Mouse (Mus musculus) spleen, adult 18-20 months (tissue): ENCODE results near the gene Med29.

Experiments
- DNase-seq, 2 experiments: peaks; one replicate each; pipeline ENCODE4 v3.0.0; 2022; ENCODE audit warnings: mixed read lengths in 2 of 2

The Med29 gene

GRCm38 (mm10) chr7:28375176-28375921 lies 17.2 kb downstream of the Med29 start:
- DNase-seq: peak; percentile 93 to 94

DNA sequence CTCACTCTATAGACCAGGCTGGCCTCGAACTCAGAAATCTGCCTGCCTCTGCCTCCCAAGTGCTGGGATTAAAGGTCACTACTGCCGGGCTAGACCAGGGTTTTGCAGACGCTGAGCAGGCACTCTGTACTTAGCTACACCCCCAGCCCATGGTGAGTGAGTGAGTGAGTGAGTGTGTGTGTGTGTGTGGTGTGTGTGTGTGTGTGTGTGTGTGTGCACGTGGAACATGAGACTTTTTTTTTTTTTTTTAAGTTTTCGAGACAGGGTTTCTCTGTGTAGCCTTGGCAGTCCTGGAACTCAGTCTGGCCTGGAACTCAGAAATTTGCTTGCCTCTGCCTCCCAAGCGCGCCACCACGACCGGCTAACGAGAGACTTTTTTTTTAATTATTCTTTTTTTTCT lies 17.9 kb downstream of the Med29 start:
- no peak for DNase-seq

DNA sequence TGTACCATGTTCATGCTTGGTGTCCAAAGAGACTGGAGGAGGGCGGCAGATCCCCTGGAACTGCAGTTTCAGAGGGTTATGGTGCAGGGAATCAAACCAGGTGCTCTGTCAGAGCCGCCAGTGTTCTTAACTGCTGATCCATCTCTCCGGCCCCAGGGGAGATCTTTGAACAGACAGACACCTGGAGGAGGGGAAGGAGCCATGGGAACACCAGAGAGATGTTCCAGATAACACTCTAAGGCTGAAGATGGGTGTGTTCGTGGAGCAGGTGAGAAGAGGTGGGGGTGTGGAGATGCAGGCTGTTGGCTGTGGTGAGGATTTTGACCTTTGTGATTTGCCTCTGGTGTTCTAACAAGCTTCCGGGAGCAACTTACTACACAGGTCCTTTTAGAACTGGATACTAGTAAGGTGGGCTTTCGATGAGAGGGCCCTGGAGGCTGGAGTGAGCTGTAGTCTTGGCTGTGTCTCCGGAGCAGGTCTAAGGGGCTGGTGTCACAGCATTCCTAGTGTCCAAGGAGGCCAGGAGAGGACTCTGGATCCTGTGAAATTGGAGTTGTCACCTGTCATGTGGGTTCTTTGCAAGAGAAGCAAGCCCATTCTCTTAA lies 18.5 kb downstream of the Med29 start:
- no peak for DNase-seq

- DNase-seq: peak in 1 of 2 experiments; percentile 71
Observed at GRCm38 (mm10) chr7:28373131-28373581, 19.4 kb downstream of the Med29 start.

DNA sequence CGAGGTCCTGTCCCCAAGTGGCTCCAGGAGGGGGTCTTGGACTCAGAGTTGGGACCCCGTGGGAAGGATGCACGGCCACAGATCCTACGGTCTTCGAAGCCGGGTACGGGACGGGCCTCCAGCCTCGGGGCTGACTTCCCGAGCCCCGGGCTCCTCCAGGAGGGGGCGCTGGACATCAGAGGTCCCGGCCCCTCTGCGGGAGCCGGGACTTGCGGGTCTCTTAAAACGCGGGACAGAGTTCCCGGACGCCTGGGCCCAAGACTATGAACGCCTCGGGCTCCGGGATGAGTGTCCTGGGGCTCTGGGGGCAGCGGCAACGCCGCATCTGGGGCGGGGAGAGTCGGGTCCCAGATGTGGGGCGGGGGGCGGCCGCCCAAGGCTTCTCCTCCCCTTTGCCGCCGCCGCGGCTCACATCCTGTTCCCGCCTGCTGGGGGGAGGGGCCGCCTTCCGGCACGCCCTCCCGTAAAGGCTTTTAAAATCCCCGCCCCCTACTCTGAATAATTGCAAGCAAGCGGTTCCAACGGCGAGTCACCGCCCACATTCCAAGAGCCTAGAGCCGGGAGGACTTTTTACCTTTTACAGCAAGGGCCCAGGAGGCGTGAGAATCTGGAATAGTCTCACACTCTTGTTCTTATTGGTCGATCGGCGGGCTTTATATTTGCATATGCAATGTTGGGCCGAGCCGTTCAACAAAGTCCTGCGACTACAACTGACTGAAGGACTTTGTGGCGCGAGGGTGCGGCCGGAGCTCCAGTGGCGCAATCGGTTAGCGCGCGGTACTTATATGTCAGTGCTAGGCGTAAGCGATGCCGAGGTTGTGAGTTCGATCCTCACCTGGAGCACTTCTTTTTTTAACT lies 20.0 kb downstream of the Med29 start, which contains the start of gene Plekhg2:
TSS of gene Plekhg2 (minus strand) at position 349 of the 858 bp plus-strand sequence.
- peak; percentile 96 to 97 for DNase-seq

- peak; percentile 73 for DNase-seq
Observed at GRCm38 (mm10) chr7:28371514-28371989, 21.0 kb downstream of the Med29 start.

GRCm38 (mm10) chr7:28370977-28371513 lies 21.5 kb downstream of the Med29 start:
- DNase-seq: no peak

GRCm38 (mm10) chr7:28370051-28370450 lies 22.5 kb downstream of the Med29 start:
- no peak for DNase-seq

DNA sequence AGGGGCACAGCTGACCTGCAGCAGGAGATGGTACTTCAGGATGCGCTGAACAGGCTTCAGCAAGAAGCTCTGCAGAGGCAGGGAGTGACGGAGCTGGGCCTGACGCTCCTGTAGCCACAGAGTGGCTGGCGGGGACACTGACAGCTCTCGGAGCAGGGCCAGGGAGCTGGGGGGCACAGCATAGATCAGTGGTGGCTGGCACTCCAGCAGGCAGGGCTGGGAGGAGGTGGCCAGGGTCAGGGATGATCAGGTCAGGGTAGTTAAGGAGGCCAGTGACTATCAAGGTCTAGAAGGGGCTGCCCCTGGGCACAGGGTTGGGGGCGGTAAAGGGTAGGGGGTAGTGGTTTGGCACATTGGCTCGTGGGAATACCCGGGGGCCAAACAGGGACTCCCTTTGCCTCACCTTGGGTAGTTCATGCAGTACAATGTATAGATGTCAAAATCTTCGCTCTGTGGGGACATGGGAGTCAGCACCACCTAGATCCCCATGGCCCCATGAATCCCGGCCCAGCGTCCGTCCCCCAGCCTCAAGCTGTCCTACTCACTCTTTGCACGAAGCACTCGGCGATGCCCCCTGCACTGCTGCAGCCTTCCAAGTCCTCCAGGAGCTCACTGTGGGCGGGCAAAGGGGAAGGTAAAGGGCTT lies 24.1 kb downstream of the Med29 start:
- no peak for DNase-seq

GRCm38 (mm10) chr7:28367663-28368275 lies 24.7 kb downstream of the Med29 start:
- DNase-seq: no peak

GRCm38 (mm10) chr7:28362441-28363060 lies 30.0 kb downstream of the Med29 start:
- no peak for DNase-seq

DNA sequence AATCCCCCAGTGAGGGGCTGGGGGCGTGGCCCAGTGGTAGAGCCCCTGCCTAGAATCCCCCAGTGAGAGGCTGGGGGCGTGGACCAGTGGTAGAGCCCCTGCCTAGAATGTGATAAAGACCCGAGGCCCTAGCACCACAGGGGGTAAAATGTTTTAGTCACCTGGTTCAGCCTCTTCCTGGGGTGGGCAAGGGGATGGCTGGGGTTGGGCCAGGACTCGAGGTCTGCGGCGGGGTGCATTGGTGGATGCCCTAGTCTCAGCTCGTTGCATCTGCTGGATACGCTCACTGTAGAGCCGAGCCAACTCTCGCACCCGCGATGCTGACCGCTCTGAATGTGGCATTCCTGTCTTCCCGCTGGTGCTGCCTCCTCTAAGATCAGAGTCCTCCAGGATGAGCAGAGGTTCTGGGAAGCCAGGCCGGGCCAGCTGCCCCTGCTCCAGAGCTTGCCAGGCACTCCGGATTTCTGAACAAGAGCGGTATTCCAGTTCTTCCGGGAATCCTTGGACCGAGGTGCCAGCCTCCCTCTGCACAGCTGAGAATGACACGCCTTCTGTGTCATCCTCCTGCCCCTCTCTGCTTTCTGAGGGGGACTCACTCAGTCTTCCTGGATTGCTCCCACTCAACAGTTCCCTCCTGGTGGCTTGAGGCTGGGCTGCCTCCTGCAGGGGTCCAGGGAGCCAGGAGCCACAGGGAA lies 30.7 kb downstream of the Med29 start:
- no peak for DNase-seq

DNA sequence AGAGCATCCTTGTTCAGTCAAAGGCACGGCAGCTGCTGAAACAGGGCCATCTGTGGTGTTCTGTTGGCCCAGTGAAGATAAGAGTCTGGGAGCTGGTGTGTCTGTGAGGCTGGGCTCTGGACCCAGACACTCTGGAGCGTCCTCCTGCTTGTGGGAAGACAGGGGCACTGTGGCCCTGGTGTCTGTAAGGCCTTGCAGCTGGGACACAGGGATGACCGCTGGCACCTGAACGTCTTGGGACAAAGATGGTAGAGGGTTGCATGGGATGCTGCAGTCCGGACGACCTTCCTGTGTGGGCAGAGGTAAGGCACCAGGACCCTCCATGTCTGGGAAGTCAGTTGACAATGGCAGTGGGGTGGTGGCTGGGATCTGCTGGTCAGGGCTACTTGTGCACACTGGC lies 32.2 kb downstream of the Med29 start:
- no peak for DNase-seq

DNA sequence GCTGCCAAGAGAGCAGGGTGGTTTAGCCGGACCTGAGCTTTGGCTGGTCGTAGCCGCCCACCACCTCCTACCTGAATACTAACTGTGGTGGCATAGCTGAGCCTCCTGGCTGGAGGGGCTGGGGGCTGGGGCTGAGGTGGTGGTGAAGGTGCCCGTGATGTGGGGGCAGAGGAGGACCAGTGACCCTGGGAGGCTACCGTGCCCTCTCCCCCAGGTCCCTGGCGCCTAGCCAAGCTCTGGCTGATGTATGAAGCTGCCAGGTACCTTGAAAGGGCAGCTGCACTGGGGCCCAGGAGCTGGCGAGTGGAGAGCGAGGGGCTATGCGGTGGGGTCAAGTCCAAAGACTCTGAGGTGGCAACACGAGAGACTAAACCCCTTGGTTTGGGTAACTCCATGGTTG lies 32.7 kb downstream of the Med29 start:
- DNase-seq: no peak

DNA sequence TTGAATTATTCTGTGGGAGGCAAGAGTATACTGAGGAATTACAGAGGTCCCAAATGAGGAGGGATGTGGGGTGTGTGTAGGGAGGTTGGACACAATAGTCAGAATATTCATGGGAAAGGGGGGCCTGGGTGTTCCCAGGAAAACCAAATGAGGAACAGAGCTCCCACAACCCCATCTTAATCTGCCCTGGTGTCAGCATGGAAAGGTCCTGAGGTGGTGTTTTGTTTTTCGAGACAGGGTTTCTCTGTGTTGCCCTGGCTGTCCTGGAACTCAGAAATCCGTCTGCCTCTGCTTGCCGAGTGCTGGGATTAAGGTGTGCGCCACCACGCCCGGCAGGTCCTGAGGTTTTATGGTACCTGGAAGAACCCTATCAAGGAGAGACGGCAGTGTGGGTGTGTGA lies 34.1 kb downstream of the Med29 start:
- no peak for DNase-seq

DNA sequence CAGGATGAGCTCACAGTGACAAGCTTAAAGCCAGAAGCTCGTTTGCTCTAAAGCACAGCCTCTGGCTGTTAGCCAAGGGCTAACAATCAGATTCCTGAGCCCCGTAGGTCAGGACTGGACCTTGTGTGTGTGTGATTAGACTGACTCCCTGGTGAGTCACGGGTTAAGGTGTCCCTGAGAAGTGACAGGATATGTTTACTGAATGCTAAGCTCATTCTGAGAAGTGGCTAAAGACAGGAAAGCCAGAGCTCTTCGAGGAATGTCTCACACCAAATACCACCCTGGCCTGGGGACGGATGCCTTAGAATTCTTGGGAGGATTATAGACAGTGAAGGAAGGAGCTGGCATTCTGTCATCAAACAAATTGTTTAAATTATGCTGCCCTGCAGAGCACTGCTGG lies 34.5 kb downstream of the Med29 start:
- no peak for DNase-seq

DNA sequence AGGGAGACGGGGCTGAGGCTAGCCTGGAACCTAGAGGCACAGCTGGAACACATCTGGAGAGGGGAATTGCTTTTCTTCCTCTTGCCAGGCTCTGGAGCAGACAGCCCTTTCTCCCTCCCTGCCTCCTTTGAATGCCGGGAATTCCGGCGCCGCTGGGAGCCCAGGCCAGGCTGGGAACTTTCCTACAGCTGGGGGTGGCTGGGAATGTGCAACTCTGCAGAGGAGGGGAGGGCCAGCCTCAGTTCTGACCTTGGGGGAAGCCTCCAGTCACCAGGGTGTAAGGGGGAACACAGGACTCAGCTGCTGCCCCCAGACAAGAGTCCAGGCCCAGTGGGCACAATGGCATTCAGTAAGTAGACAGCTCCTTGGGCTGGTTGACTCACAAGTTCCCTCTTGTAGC lies 35.5 kb downstream of the Med29 start:
- DNase-seq: no peak

GRCm38 (mm10) chr7:28355221-28355620 lies 37.3 kb downstream of the Med29 start:
- peak in 1 of 2 experiments; percentile 23 for DNase-seq

DNA sequence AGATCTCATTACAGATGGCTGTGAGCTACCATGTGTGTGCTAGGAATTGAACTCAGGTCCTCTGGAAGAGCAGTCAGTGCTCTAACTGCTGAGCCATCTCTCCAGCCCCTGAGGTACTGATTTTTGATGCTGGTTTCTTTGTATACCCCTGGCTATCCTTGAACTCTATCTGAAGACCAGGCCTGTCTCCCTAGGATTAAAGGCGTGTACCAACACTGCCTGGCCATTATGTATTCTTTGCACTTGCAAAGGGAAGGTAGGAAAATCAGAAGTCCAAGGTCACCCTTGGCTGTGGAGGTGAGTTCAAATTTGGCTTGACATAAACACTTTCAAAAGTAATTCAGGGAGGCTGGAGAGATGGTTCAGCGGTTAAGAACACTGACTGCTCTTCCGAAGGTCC lies 37.9 kb downstream of the Med29 start:
- no peak for DNase-seq

GRCm38 (mm10) chr7:28354113-28354581 lies 38.4 kb downstream of the Med29 start:
- no peak for DNase-seq

DNA sequence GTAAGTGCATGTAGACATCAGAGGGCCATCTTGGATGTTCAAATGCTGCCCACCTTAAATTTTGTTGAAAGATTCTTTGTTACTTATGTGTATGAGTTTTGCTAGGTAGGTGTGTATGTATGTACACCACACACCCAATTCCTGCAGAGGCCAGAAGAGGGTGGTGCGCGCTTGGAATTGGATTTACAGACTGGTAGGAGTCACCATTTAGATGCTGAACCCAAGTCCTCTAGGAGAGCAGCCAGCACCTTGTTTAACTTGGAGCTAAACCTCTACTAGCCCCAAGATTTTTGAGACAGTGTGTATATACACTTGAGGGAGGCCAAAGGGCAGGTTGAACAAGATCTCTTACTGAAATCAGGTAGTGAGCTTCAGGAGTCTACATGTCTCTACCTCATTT lies 39.2 kb downstream of the Med29 start:
- no peak for DNase-seq
